Mouse (Mus musculus) lung, adult 2 months (tissue): Measurements from ENCODE around the gene Pla2g7. TPM values are rescaled to one million over a fixed set of nuclear protein-coding genes. Genes with fewer than 3 reads are reported as not detected.
"Not testable (repeated sequence)": the region's sequence is repeated elsewhere in the genome, so short reads cannot be mapped to it uniquely, and the experiment has no call there.

Source experiments
- DNase-seq: peaks from one replicate; pipeline ENCODE4 v3.0.0; 2022
- H3K4me1 ChIP-seq: fragments of 200-500 bp; 2 replicates; pipeline ENCODE4 v1.6.1; 2011; ENCODE audit warnings: low read length; ENCODE audit not compliant: control insufficient read depth, insufficient read depth
- H3K4me3 ChIP-seq: fragments of 200-500 bp; replicated peaks from 2 replicates; pipeline ENCODE3; 2011; ENCODE audit warnings: low read depth, mild to moderate bottlenecking, control low read depth, low read length; ENCODE audit errors: extremely low read depth
- CTCF ChIP-seq: fragments of 200-500 bp; IDR thresholded peaks from 2 replicates; pipeline ENCODE4 v1.5.1; 2011; ENCODE audit warnings: mild to moderate bottlenecking, low read length, control low read depth; ENCODE audit not compliant: insufficient read depth
- POLR2A ChIP-seq: fragments of 200-500 bp; IDR thresholded peaks from 2 replicates; pipeline ENCODE4 v1.6.1; 2011; ENCODE audit warnings: low read depth, mild to moderate bottlenecking, control low read depth, low read length, borderline replicate concordance; ENCODE audit errors: extremely low read depth
- WGBS: fragments of 180-500 bp; shearing (Covaris S2); methylation state at CpG from one replicate; pipeline ENCODE4 v1.1.7; 2018; 5-methylcytosine and 5-hydroxymethylcytosine counted together
- polyA plus RNA-seq: library from polyadenylated mRNA; depleted of rRNA; stranded (reverse); fragments of >200 nt; gene quantifications from 2 replicates; pipeline ENCODE4 v1.2.3, GENCODE M21; 2012; rRNA removed

Gene Pla2g7
- 4.3 and 9.7 TPM in 2 replicates for polyA plus RNA-seq

DNA sequence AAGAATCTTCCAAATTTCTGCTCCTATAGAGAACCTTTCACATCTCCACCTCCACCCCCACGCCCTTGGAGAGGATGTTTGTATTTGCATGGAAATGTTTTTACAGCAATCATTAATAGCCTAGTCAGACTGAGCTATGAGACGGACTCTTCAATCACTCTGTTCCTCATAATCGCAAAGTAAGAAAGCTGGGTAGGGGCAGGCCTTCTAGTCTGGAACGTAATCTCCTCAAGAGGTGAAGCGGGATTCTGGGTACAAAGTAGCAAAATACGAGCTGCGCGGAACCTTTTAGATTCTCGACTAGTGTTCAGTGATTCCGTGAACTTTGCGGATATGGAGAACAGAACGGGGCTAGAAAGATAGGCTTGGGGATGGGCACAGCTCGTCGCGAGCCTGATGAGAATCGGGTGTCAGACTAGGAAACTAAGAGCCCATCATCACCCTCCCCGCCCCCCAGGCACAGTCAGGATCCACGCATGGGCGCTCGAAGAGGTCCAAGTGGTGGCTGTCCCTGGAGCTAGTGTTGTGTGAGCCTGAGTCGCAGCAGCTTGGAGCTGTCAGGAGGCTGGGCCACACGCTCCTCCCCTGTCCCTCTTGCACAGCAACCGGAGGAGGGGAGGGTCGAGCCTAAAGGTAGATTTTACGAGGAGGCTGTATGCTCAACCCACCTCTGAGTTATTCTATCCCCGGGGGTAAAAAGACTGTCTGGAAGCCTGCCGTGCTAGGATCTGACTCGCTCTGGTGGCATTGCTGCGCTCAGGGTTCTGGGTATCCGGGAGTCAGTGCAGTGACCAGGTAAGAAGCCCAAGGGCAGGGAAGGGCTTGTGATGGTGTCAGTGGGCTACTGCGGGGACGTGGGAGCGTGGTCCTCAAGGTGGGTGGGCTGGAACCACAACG is at the start of gene Pla2g7:
TSS of gene Pla2g7 (plus strand) at position 107 of the 897 bp plus-strand sequence.
- TF ChIP-seq CTCF, result no peak
- TF ChIP-seq POLR2A, result no peak

DNA sequence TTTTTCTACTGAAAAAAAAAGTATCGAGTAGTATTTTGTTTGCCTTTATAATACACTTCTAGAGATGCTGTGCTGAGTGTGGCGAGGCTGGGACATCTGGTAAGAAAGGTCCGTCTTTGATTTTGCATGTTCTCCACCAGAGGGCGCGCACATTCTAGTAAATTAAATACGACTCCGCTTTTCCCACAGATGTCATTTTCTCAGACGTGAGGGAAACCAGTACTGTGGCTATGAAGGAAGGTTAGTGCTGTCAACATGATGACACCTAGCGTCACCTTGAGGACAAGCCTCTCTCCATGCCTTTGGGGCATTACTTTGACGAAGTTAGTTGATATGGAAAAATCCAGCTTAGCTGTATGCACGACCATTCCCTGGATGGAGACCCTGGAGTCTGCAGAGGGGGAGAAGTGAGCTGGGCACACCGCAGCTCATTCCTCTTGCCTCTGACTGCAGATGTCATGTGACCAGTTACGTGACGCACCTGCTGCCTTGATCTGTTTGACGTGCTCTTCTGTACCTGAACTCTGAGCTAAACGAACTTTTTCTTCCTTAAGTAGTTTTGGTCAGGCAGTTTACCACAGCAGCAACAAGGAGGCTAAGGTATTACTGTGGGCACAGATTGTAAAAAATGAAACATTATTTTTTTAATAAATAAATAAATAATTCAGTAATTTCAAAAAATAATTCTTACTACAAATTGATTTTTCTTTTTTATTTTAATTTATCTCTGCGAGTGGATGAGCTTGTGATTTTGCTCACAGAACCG is 49.1 kb upstream of the Pla2g7 start:
- 23% methylated on average over 18 of the region's 18 CpGs for WGBS
- H3K4me1 ChIP-seq, result no peaks in the 10 kb centered on the region
- no peak overlapping the region for H3K4me3 ChIP-seq
- DNase-seq, result peak; percentile 44
- TF ChIP-seq CTCF (peak; percentile 52), POLR2A (no peak)

More for the DNA sequence above, at the start of gene Pla2g7:
- 3% methylated on average over 34 of the region's 34 CpGs for whole genome bisulfite sequencing
- DNase-seq, result peak; percentile 7
- Histone ChIP-seq H3K4me1 (peaks cover 7% of the 10 kb centered on the region), H3K4me3 (peak within 1 kb of the TSS; percentile 1)

DNA sequence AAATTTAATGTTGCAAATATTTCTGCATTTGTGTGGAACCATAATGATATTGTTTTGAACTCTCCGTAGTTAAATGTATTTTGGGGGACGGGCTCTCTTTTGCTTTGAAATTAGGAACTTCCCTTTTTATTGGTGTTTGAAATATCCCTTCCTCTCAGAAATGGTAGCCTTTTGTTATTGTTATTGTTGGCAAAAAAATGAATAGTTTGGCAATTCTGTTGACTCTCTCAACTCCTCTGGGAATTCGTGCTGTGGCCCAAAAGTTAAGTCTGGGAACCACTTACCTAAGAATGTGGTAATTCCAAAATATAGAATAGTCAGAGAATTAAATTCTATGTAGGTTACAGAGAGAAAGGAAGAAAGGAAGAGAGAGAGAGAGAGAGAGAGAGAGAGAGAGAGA is 47.7 kb upstream of the Pla2g7 start:
- 37% methylated on average over 3 of the region's 3 CpGs for WGBS
- no peak for DNase-seq
- TF ChIP-seq POLR2A (no peak), CTCF (no peak)
- no peak overlapping the region for H3K4me3 ChIP-seq
- no peaks in the 10 kb centered on the region for H3K4me1 ChIP-seq

- Histone ChIP-seq H3K4me1 (no peaks in the 10 kb centered on the region), H3K4me3 (no peak overlapping the region)
- DNase-seq, result no peak
- 91% methylated on average over 2 of the region's 2 CpGs for WGBS
- TF ChIP-seq POLR2A, result no peak
- no peak for TF ChIP-seq CTCF
Observed at GRCm38 (mm10) chr17:43530507-43530906, 37.4 kb upstream of the Pla2g7 start.

DNA sequence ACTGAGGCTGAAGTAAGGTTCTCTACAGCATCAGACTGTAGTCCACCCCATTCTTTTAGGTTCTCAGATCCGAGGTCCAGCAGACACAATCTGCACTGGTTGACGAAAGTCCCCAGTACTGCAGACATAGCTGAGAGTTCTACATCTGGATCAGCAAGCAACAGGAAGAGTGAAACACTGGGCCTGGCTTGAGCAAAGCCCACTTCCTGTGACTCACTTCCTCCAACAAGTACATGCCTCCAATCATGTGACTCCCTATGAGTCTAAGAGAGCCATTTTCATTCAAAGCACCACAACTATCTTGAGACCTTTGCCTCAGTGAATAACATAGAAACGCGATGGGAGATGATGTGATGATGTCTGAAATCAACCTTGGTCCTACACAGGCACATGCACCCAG is 36.7 kb upstream of the Pla2g7 start:
- Histone ChIP-seq H3K4me3 (no peak overlapping the region), H3K4me1 (no peaks in the 10 kb centered on the region)
- WGBS, result 96% methylated on average over 4 of the region's 4 CpGs
- no peak for DNase-seq
- TF ChIP-seq CTCF, result no peak

GRCm38 (mm10) chr17:43534362-43535222 is 33.3 kb upstream of the Pla2g7 start:
- Histone ChIP-seq H3K4me3 (peak overlapping the region; percentile 20), H3K4me1 (no peaks in the 10 kb centered on the region)
- WGBS, result 19% methylated on average over 23 of the region's 23 CpGs
- peak; percentile 20 for DNase-seq
- TF ChIP-seq POLR2A, result no peak
- no peak for TF ChIP-seq CTCF

GRCm38 (mm10) chr17:43536841-43537240 is 31.1 kb upstream of the Pla2g7 start:
- not testable (repeated sequence) for DNase-seq, H3K4me1 ChIP-seq, H3K4me3 ChIP-seq
- WGBS, result 83% methylated on average over 6 of the region's 6 CpGs

- DNase-seq, result no peak
- TF ChIP-seq CTCF, result no peak
- TF ChIP-seq POLR2A, result no peak
- Histone ChIP-seq H3K4me1 (no peaks in the 10 kb centered on the region), H3K4me3 (no peak overlapping the region)
- WGBS, result 76% methylated on average over 3 of the region's 3 CpGs
Observed at GRCm38 (mm10) chr17:43538767-43539166, 29.1 kb upstream of the Pla2g7 start.

DNA sequence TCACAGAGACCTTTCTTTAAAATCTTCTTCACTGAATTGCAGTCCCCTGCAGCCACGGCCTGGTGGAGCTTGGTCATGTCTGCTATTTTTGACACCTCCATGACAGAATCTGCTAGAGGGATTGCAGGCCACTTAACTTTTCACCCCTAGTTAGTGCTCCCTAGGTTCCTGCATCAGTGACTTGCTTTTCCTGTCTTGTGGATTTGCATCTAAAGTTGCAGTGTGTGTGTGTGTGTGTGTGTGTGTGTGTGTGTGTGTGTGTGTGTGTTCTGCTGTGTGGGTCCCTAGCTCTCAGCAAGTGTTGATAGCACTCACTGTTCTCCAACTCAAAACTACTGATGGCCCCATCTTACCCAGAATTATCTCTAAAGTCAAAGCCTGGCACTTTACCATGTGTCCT is 24.4 kb upstream of the Pla2g7 start, which contains the start of gene Ankrd66:
TSS of gene Ankrd66 (minus strand) at position 101 of the 400 bp plus-strand sequence.
- TF ChIP-seq POLR2A (no peak), CTCF (no peak)
- Histone ChIP-seq H3K4me1 (no peaks in the 10 kb centered on the region), H3K4me3 (no peak within 1 kb of the TSS)
- 52% methylated on average over 1 of the region's 1 CpGs for WGBS
- DNase-seq, result no peak
